8 mouse cellular contexts compared by ENCODE assay signal in genomic region chr9:70656130-70657007, GRCm38 (mm10). TPM values are rescaled to one million over a fixed set of nuclear protein-coding genes. Genes with fewer than 3 reads are reported as not detected.
DNase-seq lines count a peak whose midpoint lies in the region; ATAC-seq and TF ChIP-seq lines count a peak whose summit lies in the region.

TSS of gene Gm10642 (plus strand) at chr9:70656251.

- peak within 1 kb of the TSS; percentile 87 for H3K4me3 ChIP-seq in ES-Bruce4 (ENCODE audit: low read depth, low read length)
- peak within 1 kb of the TSS; percentile 91 for H3K4me3 ChIP-seq in forebrain, embryonic 12.5 days (replicated peaks)
- H3K4me3 ChIP-seq in liver, postnatal 0 days (ENCODE audit: low read depth, low read length), result peak within 1 kb of the TSS; percentile 99
- peak within 1 kb of the TSS; percentile 99 for H3K4me3 ChIP-seq in neural tube, embryonic 15.5 days (replicated peaks)

- peak within 1 kb of the TSS; percentile 76 for H3K4me2 ChIP-seq in forebrain, embryonic 12.5 days
- peak within 1 kb of the TSS; percentile 90 for H3K4me2 ChIP-seq in liver, postnatal 0 days (ENCODE audit: low read depth, low read length)
- peak within 1 kb of the TSS; percentile 71 for H3K4me2 ChIP-seq in neural tube, embryonic 15.5 days

- peak; percentile 64 for DNase-seq in c-Kit-positive CD71-positive TER-119-positive erythroid progenitor cells, embryonic 14.5 days (ENCODE audit: low spot score)
- peak; percentile 63 to 64 for DNase-seq in heart, postnatal 10 days
- DNase-seq in kidney, postnatal 4 days, result peak; percentile 51 to 73
- DNase-seq in liver, postnatal 0 days, result peak; percentile 76
- peak; percentile 68 for DNase-seq in testis, postnatal 14 days (ENCODE audit: low spot score)

- no peaks in the 10 kb centered on the region for H3K27me3 ChIP-seq in ES-Bruce4 (ENCODE audit: control insufficient read depth, insufficient read depth, low read length, poor library complexity, severe bottlenecking)
- H3K27me3 ChIP-seq in forebrain, embryonic 12.5 days, result no peaks in the 10 kb centered on the region
- H3K27me3 ChIP-seq in liver, postnatal 0 days (ENCODE audit: insufficient read depth, low read length), result no peaks in the 10 kb centered on the region
- H3K27me3 ChIP-seq in neural tube, embryonic 15.5 days (replicated peaks), result no peaks in the 10 kb centered on the region

- H3K36me3 ChIP-seq in ES-Bruce4 (ENCODE audit: control insufficient read depth, insufficient read depth, low read length, poor library complexity, severe bottlenecking), result no peaks in the 10 kb centered on the region
- no peaks in the 10 kb centered on the region for H3K36me3 ChIP-seq in forebrain, embryonic 12.5 days (replicated peaks)
- H3K36me3 ChIP-seq in liver, postnatal 0 days (replicated peaks; ENCODE audit: insufficient read depth, low read length), result peaks cover 7% of the 10 kb centered on the region; the same call in 1 of the 2 replicates
- H3K36me3 ChIP-seq in neural tube, embryonic 15.5 days, result no peaks in the 10 kb centered on the region

- TF ChIP-seq EP300 in ES-Bruce4 (IDR thresholded peaks at IDR 0.05; ENCODE audit: insufficient read depth, low read depth, low read length), result no peak
- TF ChIP-seq EP300 in liver, postnatal 0 days (IDR thresholded peaks at IDR 0.05; ENCODE audit: low read depth), result no peak

- TF ChIP-seq CTCF in ES-Bruce4 (IDR thresholded peaks at IDR 0.05; ENCODE audit: low read depth, low read length), result no peak
- no peak for TF ChIP-seq CTCF in liver, postnatal 0 days (IDR thresholded peaks at IDR 0.05; ENCODE audit: low read depth)

- H3K27ac ChIP-seq in ES-Bruce4 (ENCODE audit: insufficient read depth, low read length), result no peak within 1 kb of the TSS
- peak within 1 kb of the TSS; percentile 96 for H3K27ac ChIP-seq in forebrain, embryonic 12.5 days
- H3K27ac ChIP-seq in liver, postnatal 0 days (ENCODE audit: low read depth), result peak within 1 kb of the TSS; percentile 100
- H3K27ac ChIP-seq in neural tube, embryonic 15.5 days (replicated peaks), result peak within 1 kb of the TSS; percentile 97

- ATAC-seq in forebrain, embryonic 12.5 days (ENCODE audit: low FRiP score), result peak; percentile 73
- peak; percentile 47 for ATAC-seq in liver, postnatal 0 days
- ATAC-seq in neural tube, embryonic 15.5 days (ENCODE audit: low FRiP score), result peak; percentile 77

- intact Hi-C loops in heart, postnatal 10 days (cut with DNase I), result no loop called here

- H3K4me1 ChIP-seq in ES-Bruce4 (ENCODE audit: control insufficient read depth, insufficient read depth, low read length), result no peaks in the 10 kb centered on the region
- peaks cover 30% of the 10 kb centered on the region for H3K4me1 ChIP-seq in forebrain, embryonic 12.5 days
- peaks cover 29% of the 10 kb centered on the region for H3K4me1 ChIP-seq in liver, postnatal 0 days (ENCODE audit: insufficient read depth)
- peaks cover 42% of the 10 kb centered on the region for H3K4me1 ChIP-seq in neural tube, embryonic 15.5 days

- no peaks in the 10 kb centered on the region for H3K9me3 ChIP-seq in ES-Bruce4 (replicated peaks; ENCODE audit: control insufficient read depth, insufficient read depth, low read length, poor library complexity, severe bottlenecking)
- H3K9me3 ChIP-seq in forebrain, embryonic 12.5 days, result no peaks in the 10 kb centered on the region
- no peaks in the 10 kb centered on the region for H3K9me3 ChIP-seq in liver, postnatal 0 days (ENCODE audit: low read length)
- no peaks in the 10 kb centered on the region for H3K9me3 ChIP-seq in neural tube, embryonic 15.5 days (replicated peaks)

- peak within 1 kb of the TSS; percentile 62 for H3K9ac ChIP-seq in ES-Bruce4 (ENCODE audit: low read depth, poor library complexity, severe bottlenecking)
- peak within 1 kb of the TSS; percentile 90 for H3K9ac ChIP-seq in forebrain, embryonic 12.5 days
- H3K9ac ChIP-seq in liver, postnatal 0 days (replicated peaks), result peak within 1 kb of the TSS; percentile 100
- H3K9ac ChIP-seq in neural tube, embryonic 15.5 days (replicated peaks), result peak within 1 kb of the TSS; percentile 99

- TF ChIP-seq POLR2A in ES-Bruce4 (IDR thresholded peaks at IDR 0.05; ENCODE audit: insufficient read depth, low read length), result no peak

- WGBS in forebrain, embryonic 12.5 days, result under 1% methylated on average over 57 of the region's 72 CpGs
- 0% methylated on average over 21 of the region's 72 CpGs for WGBS in liver, postnatal 0 days (ENCODE audit: insufficient replicate concordance)
- WGBS in neural tube, embryonic 15.5 days, result 0% methylated on average over 51 of the region's 72 CpGs

RNA-seq across cellular contexts. Expression of gene Gm10642, which starts in this region (rescaled TPM):
- not detected in 2 replicates for polyA plus RNA-seq in ES-Bruce4 (2011; ENCODE audit: insufficient read depth, insufficient read length, low read depth, missing spikeins)
- polyA plus RNA-seq in forebrain, embryonic 12.5 days (2016; fragmentation: Nextera tagmentation; extraction: Ambion mirVana), result 0.47 and 0.85 TPM in 2 replicates
- under 1 TPM; 0.74 to 0.93 TPM for total RNA-seq in heart, postnatal 10 days (2021)
- 2.6 and 3.0 TPM in 2 replicates for polyA plus RNA-seq in liver, postnatal 0 days (2015; fragmentation: Nextera tagmentation; extraction: Ambion mirVana)
- 0.42 and 0.74 TPM in 2 replicates for polyA plus RNA-seq in neural tube, embryonic 15.5 days (2015; fragmentation: Nextera tagmentation; extraction: Ambion mirVana)

Comparison
In these comparisons a context has a peak if more than half of its experiments do, and no peak if none do; other contexts are left out.
1. Peak in ATAC-seq, H3K4me3 ChIP-seq, H3K27ac ChIP-seq, H3K9ac ChIP-seq and H3K4me2 ChIP-seq in forebrain, embryonic 12.5 days; RNA of the gene not detected or under 1 TPM.
2. Peak in DNase-seq in heart, postnatal 10 days; RNA of the gene not detected or under 1 TPM.
3. Peak in ATAC-seq, H3K4me3 ChIP-seq, H3K27ac ChIP-seq, H3K9ac ChIP-seq and H3K4me2 ChIP-seq in neural tube, embryonic 15.5 days; RNA of the gene not detected or under 1 TPM.